Mouse (Mus musculus): Measurements from ENCODE around the gene Art4. TPM values are rescaled to one million over a fixed set of nuclear protein-coding genes. Genes with fewer than 3 reads are reported as not detected.

The Art4 gene
- total and polyA plus RNA-seq, 3 experiments = 0.34 to 1.0 (median 0.48) TPM

DNA sequence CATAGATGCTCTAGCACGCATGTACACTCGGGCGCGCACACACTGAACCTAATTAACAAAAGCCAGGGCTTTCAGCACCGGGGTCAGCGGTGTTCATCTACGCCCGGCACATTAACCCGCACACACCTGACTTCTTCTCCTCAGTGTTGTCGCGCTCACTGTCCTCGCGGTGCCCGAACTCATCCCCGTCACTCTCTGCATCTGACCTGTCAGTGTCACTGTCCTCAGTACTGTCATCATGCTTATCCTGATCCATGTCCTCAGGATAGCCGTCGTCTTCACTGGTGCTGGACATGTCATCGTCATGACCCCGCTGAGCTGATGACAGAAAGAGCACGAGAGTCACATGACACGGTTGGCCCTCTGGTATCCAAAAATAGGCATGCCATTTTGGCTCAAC is 37.2 kb downstream of the Art4 start:
- Histone ChIP-seq H3K27ac (ENCODE audit: insufficient read depth, low read depth) (no peak overlapping the region), H3K27me3 (replicated peaks) (no peaks in the 10 kb centered on the region), H3K4me3 (replicated peaks in 1 of 3; ENCODE audit: low read depth in 2 of 3, low read length in 2 of 3, poor library complexity in 1 of 3) (no peak overlapping the region), H3K9me3 (replicated peaks; ENCODE audit: low read length) (no peaks in the 10 kb centered on the region), H3K79me2 (replicated peaks; ENCODE audit: control insufficient read depth, extremely low read depth, insufficient read depth, poor library complexity, severe bottlenecking) (peaks cover 16% of the 10 kb centered on the region), H3K4me1 (ENCODE audit: control insufficient read depth in 1 of 2, insufficient read depth in 2 of 2) (peaks cover 0 to 7% of the 10 kb centered on the region in 2 experiments; a peak in 2 of 4 replicates), H3K4me2 (ENCODE audit: insufficient read depth, low read depth, poor library complexity, severe bottlenecking) (no peak overlapping the region), H3K9ac (ENCODE audit: insufficient read depth, low read depth) (no peak overlapping the region), H3K36me3 (replicated peaks in 1 of 2; ENCODE audit: control insufficient read depth in 1 of 2, insufficient read depth in 1 of 2, low read length in 1 of 2) (peaks cover 78 to 92% of the 10 kb centered on the region in 2 experiments)
- in situ Hi-C loops (cut with MboI; ENCODE audit: low pct_ligation_motif_present, low pct_unique_long_range_greater_than_20kb, low sequenced_read_pairs) = no loop called here
- no peak for DNase-seq (ENCODE audit: extremely low read depth)
- TF ChIP-seq USF1 (IDR thresholded peaks at IDR 0.05; ENCODE audit: low read depth, low read length) (no peak), HCFC1 (IDR thresholded peaks at IDR 0.05; ENCODE audit: low read depth, low read length) (no peak), MAFK (IDR thresholded peaks at IDR 0.05; ENCODE audit: insufficient replicate concordance, low read length) (no peak), MAZ (IDR thresholded peaks at IDR 0.05; ENCODE audit: low read depth, low read length) (no peak), MEF2A (IDR thresholded peaks at IDR 0.05; ENCODE audit: borderline replicate concordance, low read depth, low read length) (no peak), CHD2 (IDR thresholded peaks at IDR 0.05; ENCODE audit: low read length) (no peak), IRF4 (IDR thresholded peaks at IDR 0.05; ENCODE audit: low read depth, low read length) (no peak), TCF12 (IDR thresholded peaks at IDR 0.05; ENCODE audit: low read depth, low read length) (no peak), MAX (IDR thresholded peaks at IDR 0.05; ENCODE audit: low read length) (no peak), NRF1 (IDR thresholded peaks at IDR 0.05; ENCODE audit: low read depth, low read length) (no peak), JUN (IDR thresholded peaks at IDR 0.05; ENCODE audit: insufficient read depth, low read depth, low read length) (no peak)
- dilution Hi-C loops (cut with MboI; ENCODE audit: extremely low pct_ligation_motif_present, extremely low pct_unique_long_range_greater_than_20kb, low sequenced_read_pairs) = no loop called here

DNA sequence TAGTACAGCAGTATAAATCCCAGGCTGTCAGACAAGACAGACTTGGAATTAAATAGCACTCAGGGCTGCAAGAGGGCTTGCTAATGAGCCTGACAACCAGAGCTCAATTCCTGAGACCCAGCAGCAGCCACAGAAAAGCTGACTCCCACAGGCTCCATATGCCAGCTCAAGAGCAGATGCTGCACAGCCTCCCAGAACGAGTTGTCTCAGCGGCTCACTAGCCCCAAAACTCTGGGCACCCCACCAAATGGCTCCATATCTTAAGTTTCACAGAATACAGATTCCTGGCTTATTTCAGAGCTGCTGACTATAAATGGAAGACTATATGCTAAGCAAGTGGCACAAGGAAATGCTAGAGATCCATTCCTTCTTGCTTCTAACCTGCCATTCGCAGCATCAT is 40.0 kb downstream of the Art4 start:
- H3K79me2 ChIP-seq (replicated peaks; ENCODE audit: control insufficient read depth, extremely low read depth, insufficient read depth, poor library complexity, severe bottlenecking) = peaks cover 5% of the 10 kb centered on the region
- no peak overlapping the region for H3K4me2 ChIP-seq (ENCODE audit: insufficient read depth, low read depth, poor library complexity, severe bottlenecking)
- no peaks in the 10 kb centered on the region for H3K4me1 ChIP-seq (ENCODE audit: control insufficient read depth in 1 of 2, insufficient read depth in 2 of 2)
- H3K9me3 ChIP-seq (replicated peaks; ENCODE audit: low read length) = no peaks in the 10 kb centered on the region
- no peak overlapping the region for H3K27ac ChIP-seq (ENCODE audit: insufficient read depth, low read depth)
- TF ChIP-seq SIN3A (IDR thresholded peaks at IDR 0.05; ENCODE audit: low read length) = no peak
- no peak for TF ChIP-seq MAX (IDR thresholded peaks at IDR 0.05; ENCODE audit: low read length)
- TF ChIP-seq JUND (conservative IDR thresholded peaks at IDR 0.05; ENCODE audit: low read depth, low read length) = no peak
- in situ Hi-C loops (cut with MboI; ENCODE audit: low pct_ligation_motif_present, low pct_unique_long_range_greater_than_20kb, low sequenced_read_pairs) (no loop called here), dilution Hi-C loops (cut with MboI; ENCODE audit: extremely low pct_ligation_motif_present, extremely low pct_unique_long_range_greater_than_20kb, low sequenced_read_pairs) (no loop called here)
- H3K36me3 ChIP-seq (replicated peaks in 1 of 2; ENCODE audit: control insufficient read depth in 1 of 2, insufficient read depth in 1 of 2, low read length in 1 of 2) = peaks cover 83 to 93% of the 10 kb centered on the region in 2 experiments
- no peak for DNase-seq (ENCODE audit: extremely low read depth)
- no peaks in the 10 kb centered on the region for H3K27me3 ChIP-seq (replicated peaks)
- no peak overlapping the region for H3K9ac ChIP-seq (ENCODE audit: insufficient read depth, low read depth)
- H3K4me3 ChIP-seq (replicated peaks in 1 of 3; ENCODE audit: low read depth in 2 of 3, low read length in 2 of 3, poor library complexity in 1 of 3) = no peak overlapping the region

GRCm38 (mm10) chr6:136816826-136817225 is 40.7 kb downstream of the Art4 start:
- in situ Hi-C loops (cut with MboI; ENCODE audit: low pct_ligation_motif_present, low pct_unique_long_range_greater_than_20kb, low sequenced_read_pairs) = no loop called here
- no peak for DNase-seq (ENCODE audit: extremely low read depth)
- no peak overlapping the region for H3K27ac ChIP-seq (ENCODE audit: insufficient read depth, low read depth)
- H3K9ac ChIP-seq (ENCODE audit: insufficient read depth, low read depth) = no peak overlapping the region
- H3K4me3 ChIP-seq (replicated peaks in 1 of 3; ENCODE audit: low read depth in 2 of 3, low read length in 2 of 3, poor library complexity in 1 of 3) = no peak overlapping the region
- H3K9me3 ChIP-seq (replicated peaks; ENCODE audit: low read length) = no peaks in the 10 kb centered on the region
- peaks cover 81 to 93% of the 10 kb centered on the region in 2 experiments for H3K36me3 ChIP-seq (replicated peaks in 1 of 2; ENCODE audit: control insufficient read depth in 1 of 2, insufficient read depth in 1 of 2, low read length in 1 of 2)
- dilution Hi-C loops (cut with MboI; ENCODE audit: extremely low pct_ligation_motif_present, extremely low pct_unique_long_range_greater_than_20kb, low sequenced_read_pairs) = no loop called here
- no peak overlapping the region for H3K4me2 ChIP-seq (ENCODE audit: insufficient read depth, low read depth, poor library complexity, severe bottlenecking)
- peaks cover 5% of the 10 kb centered on the region for H3K79me2 ChIP-seq (replicated peaks; ENCODE audit: control insufficient read depth, extremely low read depth, insufficient read depth, poor library complexity, severe bottlenecking)
- TF ChIP-seq SMC3 (IDR thresholded peaks at IDR 0.05; ENCODE audit: low read depth, low read length) = no peak
- TF ChIP-seq RAD21 (IDR thresholded peaks at IDR 0.05; ENCODE audit: low read depth, low read length) = no peak
- no peak; the same call in 1 of the 2 replicates for TF ChIP-seq POLR2A (IDR thresholded peaks at IDR 0.05; ENCODE audit: low read depth, low read length)
- TF ChIP-seq ZNF384 (IDR thresholded peaks at IDR 0.05; ENCODE audit: low read depth, low read length) = no peak
- TF ChIP-seq NELFE (IDR thresholded peaks at IDR 0.05; ENCODE audit: low read depth, low read length) = no peak
- no peak for TF ChIP-seq JUND (conservative IDR thresholded peaks at IDR 0.05; ENCODE audit: low read depth, low read length)
- TF ChIP-seq MYC (IDR thresholded peaks at IDR 0.05; ENCODE audit: low read depth, low read length) = no peak
- no peaks in the 10 kb centered on the region for H3K27me3 ChIP-seq (replicated peaks)
- peaks cover 0 to 5% of the 10 kb centered on the region in 2 experiments; a peak in 1 of 4 replicates for H3K4me1 ChIP-seq (ENCODE audit: control insufficient read depth in 1 of 2, insufficient read depth in 2 of 2)

All from CH12.LX (cell line).